Mouse (Mus musculus): Measurements from ENCODE around the gene Cdh26. TPM values are rescaled to one million over a fixed set of nuclear protein-coding genes. Genes with fewer than 3 reads are reported as not detected.

Gene Cdh26
- total RNA-seq, 2 experiments from 2014 or later: not detected

DNA sequence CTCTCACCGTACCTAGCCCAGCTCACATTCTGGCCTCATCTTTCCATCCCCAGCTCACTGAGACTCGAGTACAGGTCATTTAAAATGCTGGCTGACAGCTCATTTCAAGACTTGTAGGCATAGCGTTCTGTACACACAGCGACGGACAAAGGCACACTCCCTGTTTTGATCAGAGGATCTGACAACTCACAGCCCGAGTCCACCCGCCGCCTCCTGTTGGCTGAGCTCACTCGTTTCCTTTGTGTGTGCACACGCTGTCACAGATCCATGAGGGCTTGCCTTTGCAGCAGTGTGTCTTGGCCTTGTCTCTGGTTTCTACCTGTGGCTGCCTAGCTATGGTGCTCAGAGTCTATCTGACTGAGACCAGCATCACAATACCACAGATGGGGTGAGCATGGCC, 72.1 kb downstream of the Cdh26 start:
- no peak for DNase-seq (ENCODE audit: low spot score)

DNA sequence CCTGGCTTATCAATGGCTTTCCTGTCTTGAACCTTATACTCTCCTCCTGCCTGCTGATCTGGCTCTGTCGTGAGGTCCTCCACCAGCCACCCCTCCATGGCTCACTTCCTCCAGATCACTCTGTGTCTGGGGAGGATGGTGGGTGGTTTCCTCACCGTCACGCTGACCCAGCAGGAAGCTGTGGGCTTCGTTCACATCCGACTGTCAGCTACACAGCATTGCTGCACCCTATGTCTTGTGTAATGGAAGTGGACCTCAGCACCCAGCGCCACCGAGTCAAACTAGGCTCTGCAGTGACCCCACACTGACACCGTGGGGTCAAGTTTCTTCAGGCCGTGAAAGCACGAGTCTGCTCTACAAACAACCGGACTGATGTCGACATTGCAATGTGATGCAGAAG, 75.7 kb downstream of the Cdh26 start:
- intact Hi-C loops (cut with DNase I): loop anchor here (5.0 kb wide), 2 partner anchors 79 to 686 kb away; no protein-coding TSS in a partner anchor
- DNase-seq (ENCODE audit: low spot score): no peak

More for the DNA sequence above, 72.1 kb downstream of the Cdh26 start:
- intact Hi-C loops (cut with DNase I): no loop called here

DNA sequence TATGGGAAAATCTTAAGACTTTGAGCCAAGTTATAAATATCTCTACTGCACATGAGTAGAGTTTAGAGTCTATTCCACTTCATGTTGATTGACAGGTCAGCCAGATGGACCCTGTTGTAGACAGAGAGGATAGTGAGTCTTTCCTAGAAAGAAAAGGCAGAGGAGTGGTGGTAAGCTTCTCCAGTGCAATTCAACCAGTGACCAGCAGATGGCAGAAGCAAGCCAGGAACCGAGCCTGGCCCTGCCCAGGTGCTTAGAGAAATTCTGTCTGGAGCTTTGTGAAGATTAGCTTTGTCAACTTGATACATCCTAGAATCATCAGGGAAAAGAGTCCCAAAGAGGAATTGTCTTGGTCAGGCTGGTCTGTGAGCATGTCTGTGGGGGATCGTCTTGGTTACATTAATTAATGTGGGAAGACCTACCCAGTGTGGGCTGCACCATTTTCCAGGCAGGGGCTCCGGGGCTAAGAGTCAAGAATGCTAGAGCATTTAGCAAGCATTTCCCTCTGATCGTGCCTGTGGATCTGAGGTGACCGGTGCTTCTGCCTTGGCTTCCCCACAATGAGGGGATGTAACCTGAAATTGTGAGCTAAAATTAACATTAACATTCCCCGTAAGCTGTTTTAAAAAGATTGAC, 77.2 kb downstream of the Cdh26 start:
- DNase-seq (ENCODE audit: low spot score): no peak
- intact Hi-C loops (cut with DNase I): loop anchor here (2.0 to 5.0 kb wide), 3 partner anchors 80 to 685 kb away; no protein-coding TSS in a partner anchor

DNA sequence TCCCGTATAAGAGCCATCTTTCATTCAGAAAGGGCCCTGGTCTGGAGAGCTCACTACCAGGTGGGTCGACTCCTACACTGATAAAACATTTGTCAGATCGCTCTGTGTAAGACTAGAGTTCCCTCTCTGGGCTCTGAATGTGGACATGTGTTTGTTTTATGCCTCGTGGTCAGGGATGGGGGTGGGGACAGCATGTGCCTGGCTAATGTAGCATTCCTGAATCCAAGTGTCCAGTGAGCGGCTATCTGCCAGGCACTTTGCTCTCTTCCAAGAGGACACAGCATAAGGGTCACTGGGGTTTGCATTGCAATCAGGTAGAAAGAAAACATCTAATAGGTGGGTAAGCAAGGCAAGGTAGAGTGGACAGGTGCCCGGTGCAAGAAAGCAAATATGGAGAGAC, 77.9 kb downstream of the Cdh26 start:
- DNase-seq (ENCODE audit: low spot score): no peak
- intact Hi-C loops (cut with DNase I): loop anchor here (2.0 to 5.0 kb wide), 3 partner anchors 81 to 684 kb away; no protein-coding TSS in a partner anchor

DNA sequence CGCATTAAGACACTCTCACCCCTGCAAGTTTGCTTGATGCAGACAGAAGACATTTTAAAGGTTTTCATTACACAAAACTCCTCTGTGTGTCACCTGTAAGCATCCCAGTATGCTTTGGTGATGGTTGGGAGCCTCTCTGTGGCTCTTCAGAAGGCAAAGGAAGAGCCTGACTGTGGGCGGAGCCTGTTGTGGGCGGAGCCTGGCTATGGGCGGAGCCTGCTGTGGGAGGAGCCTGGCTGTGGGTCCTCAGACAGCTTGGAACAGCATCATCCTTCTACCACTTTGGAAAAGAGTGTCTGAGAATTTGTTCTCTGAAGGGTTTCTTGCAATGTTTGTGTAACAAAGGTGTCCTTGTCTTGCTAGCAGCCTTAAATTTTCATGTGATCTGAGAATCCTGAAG, 82.7 kb downstream of the Cdh26 start:
- intact Hi-C loops (cut with DNase I): no loop called here
- DNase-seq (ENCODE audit: low spot score): no peak

DNA sequence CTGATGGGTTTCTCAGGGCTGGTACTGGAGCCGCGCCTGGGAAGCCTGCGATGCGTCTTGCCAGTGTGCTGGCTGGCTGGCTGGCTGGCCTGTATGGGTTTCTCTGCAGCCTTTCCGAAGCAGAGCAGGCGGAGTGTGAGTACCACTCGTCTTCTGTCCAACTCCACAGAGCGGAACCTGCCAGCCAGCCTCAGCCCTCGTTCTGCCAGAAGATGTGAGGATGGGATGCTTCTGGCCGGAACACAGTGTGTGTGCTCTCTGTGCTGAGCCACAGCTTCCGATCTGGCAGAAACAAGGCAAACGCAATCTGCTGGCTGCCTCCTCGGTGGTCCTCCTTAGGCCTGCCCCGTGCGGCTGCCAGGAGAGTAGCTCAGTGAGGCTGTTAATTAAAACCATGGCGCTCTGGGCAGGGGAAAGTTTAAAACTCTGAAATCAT, 83.3 kb downstream of the Cdh26 start:
- intact Hi-C loops (cut with DNase I): no loop called here
- no peak for DNase-seq (ENCODE audit: low spot score)

DNA sequence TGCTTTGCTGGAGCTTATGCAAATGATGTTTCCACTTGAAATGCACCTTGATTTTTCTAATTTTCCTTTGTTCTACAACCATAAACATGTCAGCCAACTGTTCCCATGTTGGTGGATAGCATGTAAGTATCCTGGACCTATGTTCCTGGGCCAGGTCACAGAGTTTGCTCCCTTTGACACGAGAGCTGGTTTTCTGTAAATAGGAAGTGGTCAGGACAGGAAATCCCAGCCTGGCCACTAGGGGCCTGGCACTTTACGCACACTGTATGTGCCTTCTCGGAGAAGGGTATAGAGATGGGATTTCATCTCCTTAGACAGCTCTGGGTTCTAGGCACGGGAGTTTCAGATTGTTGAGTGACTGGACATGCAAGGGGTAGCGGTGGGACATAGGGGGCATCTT, 86.1 kb downstream of the Cdh26 start:
- DNase-seq (ENCODE audit: low spot score): no peak
- intact Hi-C loops (cut with DNase I): no loop called here

DNA sequence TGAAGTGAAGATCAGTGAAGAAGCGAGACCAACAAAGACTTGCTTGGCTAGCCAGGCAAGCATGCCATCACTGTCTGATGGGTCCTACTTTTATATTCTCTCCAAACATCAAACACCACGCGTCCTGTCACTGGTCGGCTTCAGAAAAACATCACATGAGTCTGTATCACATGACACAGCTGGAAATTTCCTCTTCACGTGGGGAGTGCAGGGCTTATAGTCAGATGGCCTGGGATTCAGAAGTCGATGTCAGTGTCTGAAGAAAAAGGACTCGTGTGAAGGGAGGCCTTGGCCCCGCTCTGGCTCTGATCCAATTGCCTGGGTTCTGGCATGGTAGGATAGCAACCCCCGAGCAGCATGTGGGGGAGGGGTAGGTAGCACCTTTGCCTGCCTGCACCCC, 86.6 kb downstream of the Cdh26 start:
- intact Hi-C loops (cut with DNase I): no loop called here
- DNase-seq (ENCODE audit: low spot score): no peak

DNA sequence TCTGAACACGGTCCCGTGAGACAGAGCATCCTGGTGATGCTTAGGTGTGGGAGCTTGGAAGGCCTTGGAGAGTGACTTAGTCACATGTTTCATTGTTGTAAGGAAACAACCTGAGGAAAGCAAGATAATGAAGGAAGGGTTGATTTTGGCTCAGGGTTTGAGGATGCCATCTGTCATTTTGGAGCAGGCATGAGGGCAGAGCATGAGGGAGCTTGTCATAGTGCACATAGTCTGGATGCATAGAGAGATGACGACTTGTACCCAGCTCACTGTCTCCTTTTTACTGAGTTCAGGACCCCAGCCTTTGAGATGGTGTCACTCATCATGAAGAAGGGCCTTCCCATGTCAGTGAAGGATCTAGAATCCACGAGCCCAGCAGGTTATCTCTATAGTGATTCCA, 89.0 kb downstream of the Cdh26 start:
- no peak for DNase-seq (ENCODE audit: low spot score)
- intact Hi-C loops (cut with DNase I): no loop called here

DNA sequence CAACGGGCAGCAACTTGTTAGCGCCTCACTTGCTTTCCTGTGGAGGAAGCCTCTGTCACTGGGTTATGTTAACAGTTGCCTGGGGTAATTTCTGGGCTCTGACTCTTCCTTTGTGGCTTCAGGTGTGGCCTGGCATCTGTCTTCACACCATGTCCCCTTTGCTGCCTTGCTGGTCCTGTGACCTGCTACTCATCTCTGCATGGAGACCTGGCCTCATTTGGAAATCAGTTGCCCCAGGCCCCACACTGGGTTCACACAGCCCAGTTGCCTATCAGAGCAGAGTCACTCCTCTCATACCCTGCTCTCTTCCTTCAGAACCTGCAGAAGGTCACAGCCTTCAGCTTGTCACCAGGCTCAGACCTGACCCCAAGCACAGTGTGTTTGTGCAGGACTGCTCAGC, 89.9 kb downstream of the Cdh26 start:
- intact Hi-C loops (cut with DNase I): no loop called here
- no peak for DNase-seq (ENCODE audit: low spot score)

DNA sequence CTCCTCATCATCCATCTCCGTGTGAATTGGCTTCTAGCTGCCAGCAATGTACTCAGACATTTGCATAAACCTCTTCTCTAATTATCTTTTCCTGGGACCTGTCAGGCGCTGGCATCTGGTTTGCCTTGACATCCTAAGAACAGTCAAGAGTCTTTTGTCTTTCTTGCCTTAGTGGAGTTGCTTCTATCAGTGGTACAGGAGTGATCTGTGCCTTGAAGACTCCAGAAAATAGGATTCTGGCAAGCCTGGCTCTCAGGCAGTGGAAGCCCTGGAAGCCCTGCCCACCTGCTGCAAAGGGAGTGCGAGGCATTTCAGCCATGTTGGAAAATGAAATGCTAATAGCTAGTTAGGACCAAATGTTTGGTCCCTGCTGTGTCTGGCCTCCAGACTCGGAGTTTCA, 92.0 kb downstream of the Cdh26 start:
- intact Hi-C loops (cut with DNase I): no loop called here
- DNase-seq (ENCODE audit: low spot score): no peak

DNA sequence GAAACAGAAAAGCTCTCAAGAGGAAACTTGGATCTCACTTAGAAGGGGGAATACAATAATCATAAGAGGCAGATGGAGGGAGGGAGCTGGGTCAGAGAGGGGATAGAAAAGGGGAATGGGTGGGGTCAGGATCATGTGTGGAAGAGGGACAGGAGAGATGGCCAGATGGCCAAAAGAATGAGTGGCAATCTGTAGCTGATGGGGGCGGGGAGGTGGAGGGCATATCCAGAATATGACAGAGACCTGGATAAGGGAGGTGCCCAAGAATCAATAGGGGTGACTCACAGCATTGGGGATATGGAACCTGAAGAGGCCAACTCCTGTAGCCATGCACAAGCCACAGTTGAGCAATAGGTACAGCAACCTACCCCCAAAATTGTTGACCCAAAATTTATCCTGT, 92.5 kb downstream of the Cdh26 start:
- DNase-seq (ENCODE audit: low spot score): no peak

DNA sequence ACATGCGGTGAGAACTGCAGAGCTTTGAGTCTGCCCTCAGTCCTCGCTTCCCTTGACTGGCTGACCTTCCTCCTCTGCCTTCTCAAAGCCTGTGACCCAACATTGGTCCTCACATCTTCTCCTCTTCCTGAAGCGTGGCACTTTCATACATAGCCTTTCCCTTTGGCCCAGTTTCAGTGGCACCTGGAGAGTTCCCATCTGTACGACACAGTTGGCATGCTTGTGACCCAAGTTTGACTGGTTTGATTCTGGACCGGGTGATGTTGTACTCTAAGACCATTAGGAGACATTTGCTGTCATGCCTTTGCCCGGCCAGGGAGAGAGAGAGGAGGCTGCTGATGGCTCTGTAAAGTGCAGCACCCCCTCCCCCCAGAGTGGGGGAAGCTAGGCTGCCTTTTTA, 96.4 kb downstream of the Cdh26 start:
- intact Hi-C loops (cut with DNase I): no loop called here
- no peak for DNase-seq (ENCODE audit: low spot score)

More for the DNA sequence above, 92.5 kb downstream of the Cdh26 start:
- intact Hi-C loops (cut with DNase I): no loop called here

DNA sequence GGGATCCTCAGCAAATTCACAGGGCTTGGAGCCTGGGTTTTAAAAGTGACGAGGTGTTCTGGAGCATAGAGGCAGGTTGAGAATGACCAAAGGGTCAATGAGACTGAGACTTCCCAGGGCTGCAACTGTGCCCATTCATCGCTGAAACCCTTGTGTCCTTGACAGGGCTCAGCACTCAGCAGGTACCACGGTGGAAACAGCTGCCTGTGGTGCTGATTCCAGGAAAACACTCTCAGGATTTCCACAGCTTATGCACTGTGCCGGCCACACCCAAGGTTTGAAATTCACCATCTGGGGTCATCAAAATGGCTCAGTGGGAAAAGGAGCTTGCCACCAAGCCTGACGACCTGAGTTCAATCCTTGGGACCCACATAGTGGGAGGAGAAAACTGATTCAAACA, 100.9 kb downstream of the Cdh26 start:
- intact Hi-C loops (cut with DNase I): no loop called here
- no peak for DNase-seq (ENCODE audit: low spot score)

DNA sequence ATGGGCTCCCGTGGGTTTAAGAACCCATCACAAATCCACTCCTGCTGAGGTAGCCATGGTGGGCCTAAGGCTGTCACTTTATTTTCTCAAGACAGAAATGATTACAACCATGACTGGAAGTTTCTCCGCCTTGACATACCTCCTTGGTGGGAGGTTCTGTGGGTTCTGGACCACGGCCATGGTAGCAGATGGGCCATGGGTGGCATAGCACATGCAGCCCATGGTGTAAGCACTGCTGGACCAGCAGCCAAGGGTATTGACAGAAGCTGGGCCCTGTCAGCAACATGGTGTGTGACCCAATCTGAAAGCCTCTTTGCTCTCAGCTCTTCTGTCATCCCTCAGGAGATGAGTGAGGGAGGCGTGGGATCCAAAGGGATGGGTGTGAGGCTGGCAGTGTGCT, 106.2 kb downstream of the Cdh26 start:
- no peak for DNase-seq (ENCODE audit: low spot score)
- intact Hi-C loops (cut with DNase I): no loop called here

Other genes starting within 250 kb of the Cdh26 start
- 1 to 10 TPM in 1 of 2 experiments, under 1 TPM in 1; 0.87 to 1.7 TPM for gene Sycp2, start 22.8 kb upstream of the Cdh26 start, total RNA-seq (2021)
- 10 to 100 TPM; 19.0 to 21.3 TPM for gene Ppp1r3d, start 16.1 kb upstream of the Cdh26 start, total RNA-seq (2021)
- 10 to 100 TPM; 10.7 to 11.7 TPM for gene Fam217b, start 16.0 kb upstream of the Cdh26 start, total RNA-seq (2021)

Data from heart, postnatal 25 days (tissue).